Mouse (Mus musculus) thymus, adult 18-20 months (tissue): ENCODE measurements around the gene Slco1a1.
"Not testable (repeated sequence)": the region's sequence is repeated elsewhere in the genome, so short reads cannot be mapped to it uniquely, and the experiment has no call there.

Experiments used
- DNase-seq, 2 experiments: peaks; one replicate each; pipeline ENCODE4 v3.0.0; 2022; ENCODE audit warnings: mixed read lengths in 2 of 2

Gene Slco1a1

GRCm38 (mm10) chr6:141946862-141947261 lies at the start of gene Slco1a1:
TSS of gene Slco1a1 (minus strand) at chr6:141946962.
- no peak for DNase-seq

GRCm38 (mm10) chr6:141986772-141987171 lies 40.0 kb upstream of the Slco1a1 start:
- DNase-seq = no peak

GRCm38 (mm10) chr6:141984644-141985043 lies 37.9 kb upstream of the Slco1a1 start:
- no peak for DNase-seq

GRCm38 (mm10) chr6:141962420-141962819 lies 15.7 kb upstream of the Slco1a1 start:
- no peak for DNase-seq

GRCm38 (mm10) chr6:141961861-141962260 lies 15.1 kb upstream of the Slco1a1 start:
- no peak for DNase-seq

GRCm38 (mm10) chr6:141960482-141960881 lies 13.7 kb upstream of the Slco1a1 start:
- DNase-seq = no peak

- no peak for DNase-seq
These were observed 6.3 kb downstream of the Slco1a1 start for GRCm38 (mm10) chr6:141940451-141940850.

GRCm38 (mm10) chr6:141898197-141898596 lies 48.6 kb downstream of the Slco1a1 start:
- no peak for DNase-seq

GRCm38 (mm10) chr6:141889723-141890122 lies 57.0 kb downstream of the Slco1a1 start:
- DNase-seq = no peak

GRCm38 (mm10) chr6:141888248-141888647 lies 58.5 kb downstream of the Slco1a1 start:
- no peak for DNase-seq

GRCm38 (mm10) chr6:141882581-141882980 lies 64.2 kb downstream of the Slco1a1 start:
- DNase-seq = no peak

GRCm38 (mm10) chr6:141875742-141876141 lies 71.0 kb downstream of the Slco1a1 start:
- not testable (repeated sequence) for DNase-seq

GRCm38 (mm10) chr6:141871711-141872110 lies 75.1 kb downstream of the Slco1a1 start:
- DNase-seq = no peak

GRCm38 (mm10) chr6:141868735-141869134 lies 78.0 kb downstream of the Slco1a1 start:
- DNase-seq = no peak

GRCm38 (mm10) chr6:141866026-141866425 lies 80.7 kb downstream of the Slco1a1 start:
- DNase-seq = no peak

- no peak for DNase-seq
These were observed 88.8 kb downstream of the Slco1a1 start for GRCm38 (mm10) chr6:141857735-141858531.
